In genomic region chr11:69795168-69795982, GRCm38 (mm10) we compare ENCODE assay signal across 8 mouse cellular contexts. TPM values are rescaled to one million over a fixed set of nuclear protein-coding genes. Genes with fewer than 3 reads are reported as not detected.
A peak's percentile ranks its signal among the peaks of the same experiment; 100 is the strongest.
DNase-seq lines count a peak whose midpoint lies in the region; ATAC-seq lines count a peak whose summit lies in the region.

Gene Chrnb1 (minus strand): TSS chr11:69795943.

- ATAC-seq in embryonic facial prominence, embryonic 12.5 days (ENCODE audit: insufficient number of reproducible peaks, insufficient read depth, low FRiP score, low TSS enrichment) = peak; percentile 92
- ATAC-seq in limb, embryonic 11.5 days (ENCODE audit: insufficient number of reproducible peaks, low FRiP score, low TSS enrichment, low read depth) = peak; percentile 88
- ATAC-seq in midbrain, embryonic 14.5 days (ENCODE audit: low FRiP score, low TSS enrichment) = peak; percentile 90

- H3K4me2 ChIP-seq in embryonic facial prominence, embryonic 12.5 days (replicated peaks) = peak within 1 kb of the TSS; percentile 87
- H3K4me2 ChIP-seq in limb, embryonic 11.5 days (ENCODE audit: low read depth, severe bottlenecking) = peak within 1 kb of the TSS; percentile 52
- H3K4me2 ChIP-seq in midbrain, embryonic 14.5 days (ENCODE audit: low read length) = peak within 1 kb of the TSS; percentile 68

- H3K4me1 ChIP-seq in embryonic facial prominence, embryonic 12.5 days = peaks cover 16% of the 10 kb centered on the region
- H3K4me1 ChIP-seq in limb, embryonic 11.5 days (ENCODE audit: control insufficient read depth, insufficient read depth, low read length) = peaks cover 9% of the 10 kb centered on the region
- peaks cover 19% of the 10 kb centered on the region for H3K4me1 ChIP-seq in midbrain, embryonic 14.5 days (ENCODE audit: control insufficient read depth, insufficient read depth, low read length)

- H3K9ac ChIP-seq in embryonic facial prominence, embryonic 12.5 days = peak within 1 kb of the TSS; percentile 48
- H3K9ac ChIP-seq in limb, embryonic 11.5 days (ENCODE audit: low read length) = no peak within 1 kb of the TSS
- peak within 1 kb of the TSS; percentile 23; the same call in 1 of the 2 replicates for H3K9ac ChIP-seq in midbrain, embryonic 14.5 days (replicated peaks; ENCODE audit: low read length)

- H3K4me3 ChIP-seq in embryonic facial prominence, embryonic 12.5 days = peak within 1 kb of the TSS; percentile 43
- H3K4me3 ChIP-seq in limb, embryonic 11.5 days (ENCODE audit: low read depth, low read length) = peak within 1 kb of the TSS; percentile 26
- peak within 1 kb of the TSS; percentile 32 for H3K4me3 ChIP-seq in midbrain, embryonic 14.5 days (replicated peaks; ENCODE audit: low read depth, low read length)

- DNase-seq in 3134 (ENCODE audit: extremely low read depth, insufficient read length, low spot score) = peak; percentile 94
- peak; percentile 93 for DNase-seq in adrenal gland, postnatal 25 days
- peak; percentile 100 for DNase-seq in heart, adult 11 months
- peak; percentile 93 for DNase-seq in kidney, adult 18-20 months
- DNase-seq in limb, embryonic 11.5 days (ENCODE audit: low spot score) = peak; percentile 88
- peak; percentile 90 for DNase-seq in midbrain, embryonic 14.5 days
- peak; percentile 84 to 96 for DNase-seq in spleen, postnatal 10 days (ENCODE audit: low spot score in 2 of 2)

- H3K36me3 ChIP-seq in embryonic facial prominence, embryonic 12.5 days = no peaks in the 10 kb centered on the region
- H3K36me3 ChIP-seq in limb, embryonic 11.5 days (ENCODE audit: control insufficient read depth, insufficient read depth, low read length) = no peaks in the 10 kb centered on the region
- no peaks in the 10 kb centered on the region for H3K36me3 ChIP-seq in midbrain, embryonic 14.5 days (ENCODE audit: control insufficient read depth, insufficient read depth, low read length)

- WGBS in embryonic facial prominence, embryonic 12.5 days = 2% methylated on average over 52 of the region's 52 CpGs
- 2% methylated on average over 52 of the region's 52 CpGs for WGBS in limb, embryonic 11.5 days
- WGBS in midbrain, embryonic 14.5 days = 2% methylated on average over 52 of the region's 52 CpGs

- no peaks in the 10 kb centered on the region for H3K9me3 ChIP-seq in embryonic facial prominence, embryonic 12.5 days
- H3K9me3 ChIP-seq in limb, embryonic 11.5 days (ENCODE audit: control insufficient read depth, low read length) = no peaks in the 10 kb centered on the region
- no peaks in the 10 kb centered on the region for H3K9me3 ChIP-seq in midbrain, embryonic 14.5 days (ENCODE audit: control insufficient read depth, low read length)

- H3K27ac ChIP-seq in embryonic facial prominence, embryonic 12.5 days = peak within 1 kb of the TSS; percentile 38; the same call in 1 of the 2 replicates
- H3K27ac ChIP-seq in limb, embryonic 11.5 days (replicated peaks; ENCODE audit: low read depth, low read length) = no peak within 1 kb of the TSS
- H3K27ac ChIP-seq in midbrain, embryonic 14.5 days (replicated peaks; ENCODE audit: low read depth, low read length) = no peak within 1 kb of the TSS

- peaks cover 41% of the 10 kb centered on the region for H3K27me3 ChIP-seq in embryonic facial prominence, embryonic 12.5 days
- peaks cover 20% of the 10 kb centered on the region for H3K27me3 ChIP-seq in limb, embryonic 11.5 days (ENCODE audit: control insufficient read depth, insufficient read depth, low read length)
- peaks cover 16% of the 10 kb centered on the region; the same call in 1 of the 2 replicates for H3K27me3 ChIP-seq in midbrain, embryonic 14.5 days (ENCODE audit: control insufficient read depth, insufficient read depth, low read length)

RNA-seq across cellular contexts. Expression of gene Chrnb1, which starts in this region (rescaled TPM):
- total RNA-seq in adrenal gland, postnatal 25 days (2021) = 1.8 and 2.4 TPM in 2 replicates
- 11.1 and 11.9 TPM in 2 replicates for polyA plus RNA-seq in embryonic facial prominence, embryonic 12.5 days (2016; fragmentation: Nextera tagmentation; extraction: Ambion mirVana)
- polyA plus RNA-seq in limb, embryonic 11.5 days (2014; fragmentation: Nextera tagmentation; extraction: Ambion mirVana) = 4.3 and 4.4 TPM in 2 replicates
- polyA plus RNA-seq in midbrain, embryonic 14.5 days (2014; fragmentation: Nextera tagmentation; extraction: Ambion mirVana) = 0.80 and 1.3 TPM in 2 replicates
